Mouse (Mus musculus) heart, adult 2 months (tissue): ENCODE measurements at regions not wholly inside any gene's neighbourhood (a gene's known extent, or its start where the extent isn't known, plus 50 kb on each side); places are given as distances from the start of the nearest gene placed in this dataset.

Source experiments
- CTCF ChIP-seq: fragments of 200-600 bp; IDR thresholded peaks from 2 replicates; pipeline ENCODE4 v1.8.1; 2022; ENCODE audit warnings: antibody characterized with exemption, mild to moderate bottlenecking, moderate library complexity
- POLR2A ChIP-seq: fragments of 200-500 bp; IDR thresholded peaks from 2 replicates; pipeline ENCODE4 v1.6.1; 2011; ENCODE audit warnings: mild to moderate bottlenecking, low read depth, low read length, control low read depth; ENCODE audit not compliant: insufficient read depth

DNA sequence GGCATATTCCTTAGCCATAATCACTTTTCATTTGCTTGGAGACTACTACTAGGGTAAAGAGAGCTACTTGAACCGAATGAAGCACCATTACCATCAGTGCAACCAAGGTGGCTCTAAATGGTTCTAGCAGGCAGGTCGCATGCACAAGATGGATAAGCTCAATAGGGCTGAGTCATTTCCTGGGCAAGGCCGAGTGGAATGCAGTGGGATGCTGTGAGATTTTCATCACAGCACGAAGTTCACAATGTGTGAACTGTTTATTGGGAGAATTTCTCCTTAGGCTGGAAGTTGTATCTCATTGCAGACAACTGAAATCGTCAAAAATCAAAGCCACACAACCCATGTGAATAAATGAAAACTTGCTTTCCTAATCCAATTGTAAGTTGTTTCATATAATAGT is 697.6 kb upstream of the Tenm3 start:
- TF ChIP-seq CTCF (no peak), POLR2A (no peak)
